Mouse (Mus musculus) left cerebral cortex, adult 11 months (tissue): Measurements from ENCODE around the gene Exoc3l2.
"Not testable (repeated sequence)": the region's sequence is repeated elsewhere in the genome, so short reads cannot be mapped to it uniquely, and the experiment has no call there.

Experiments
- DNase-seq: peaks from one replicate; pipeline ENCODE4 v3.0.0; 2022; ENCODE audit warnings: low spot score

Exoc3l2 gene

GRCm38 (mm10) chr7:19489525-19489924, 26.4 kb downstream of the Exoc3l2 start:
- no peak for DNase-seq

- DNase-seq, result no peak
Measured at GRCm38 (mm10) chr7:19491731-19492130, 28.6 kb downstream of the Exoc3l2 start.

GRCm38 (mm10) chr7:19494751-19495474, 31.8 kb downstream of the Exoc3l2 start:
- DNase-seq, result no peak

- no peak for DNase-seq
Measured at GRCm38 (mm10) chr7:19495521-19496213, 32.5 kb downstream of the Exoc3l2 start.

GRCm38 (mm10) chr7:19496214-19496555, 33.1 kb downstream of the Exoc3l2 start:
- no peak for DNase-seq

GRCm38 (mm10) chr7:19498326-19498725, 35.2 kb downstream of the Exoc3l2 start:
- no peak for DNase-seq

- DNase-seq, result no peak
Measured at GRCm38 (mm10) chr7:19500420-19501363, 37.6 kb downstream of the Exoc3l2 start.

GRCm38 (mm10) chr7:19501658-19502057, 38.5 kb downstream of the Exoc3l2 start:
- DNase-seq, result no peak

- no peak for DNase-seq
Measured at GRCm38 (mm10) chr7:19503481-19504068, 40.4 kb downstream of the Exoc3l2 start.

- no peak for DNase-seq
Measured at GRCm38 (mm10) chr7:19506326-19506725, 43.2 kb downstream of the Exoc3l2 start.

GRCm38 (mm10) chr7:19506969-19507611, 44.0 kb downstream of the Exoc3l2 start:
- no peak for DNase-seq

- no peak for DNase-seq
Measured at GRCm38 (mm10) chr7:19507612-19507981, 44.5 kb downstream of the Exoc3l2 start.

GRCm38 (mm10) chr7:19508150-19508923, 45.2 kb downstream of the Exoc3l2 start, which contains the start of the genes Bloc1s3 and Trappc6a:
Bloc1s3 (minus strand) TSS chr7:19508367.
Trappc6a (plus strand) TSS chr7:19508395.
- DNase-seq, result peak; percentile 91

- no peak for DNase-seq
Measured at GRCm38 (mm10) chr7:19508924-19509568, 45.9 kb downstream of the Exoc3l2 start.

GRCm38 (mm10) chr7:19509786-19510185, 46.7 kb downstream of the Exoc3l2 start:
- DNase-seq, result no peak

- not testable (repeated sequence) for DNase-seq
Measured at GRCm38 (mm10) chr7:19511934-19512333, 48.8 kb downstream of the Exoc3l2 start.

- DNase-seq, result no peak
Measured at GRCm38 (mm10) chr7:19512353-19512752, 49.2 kb downstream of the Exoc3l2 start.

GRCm38 (mm10) chr7:19517652-19518365, 54.7 kb downstream of the Exoc3l2 start, which contains the start of gene Nkpd1:
Nkpd1 (plus strand) TSS chr7:19517838.
- no peak for DNase-seq

GRCm38 (mm10) chr7:19520032-19520431, 56.9 kb downstream of the Exoc3l2 start:
- no peak for DNase-seq
